Mouse (Mus musculus): ENCODE measurements at regions not wholly inside any gene's neighbourhood (a gene's known extent, or its start where the extent isn't known, plus 50 kb on each side); places are given as distances from the start of the nearest gene placed in this dataset.

DNA sequence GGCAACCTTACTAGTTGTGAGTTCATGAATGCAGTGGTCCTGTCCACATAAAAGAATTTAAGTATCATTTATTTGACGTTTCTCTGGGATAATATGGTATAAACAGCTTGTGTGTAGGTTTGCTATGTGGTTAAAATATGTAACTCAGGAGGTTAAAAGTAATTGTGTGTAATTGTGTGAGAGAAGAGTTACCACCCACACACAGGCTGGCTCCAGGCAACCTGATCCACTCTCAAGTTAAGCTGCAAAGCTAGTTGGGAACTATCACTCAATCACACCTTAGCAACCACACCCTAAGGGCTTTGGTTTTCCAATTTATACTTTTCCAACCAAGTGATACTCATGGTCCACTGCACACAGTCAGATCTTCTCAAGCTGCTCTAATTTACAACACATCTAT lies 157.5 kb downstream of the Arl4a start:
- no peak for TF ChIP-seq CTCF (IDR thresholded peaks at IDR 0.05; ENCODE audit: borderline replicate concordance, insufficient read depth, low read length)
- TF ChIP-seq POLR2A (IDR thresholded peaks at IDR 0.05; ENCODE audit: low read depth, low read length): no peak

Data from embryonic fibroblast, embryonic 13.5 days (primary cell).